Mouse (Mus musculus) CH12.LX (cell line): Measurements from ENCODE around the gene Tent5c. TPM values are rescaled to one million over a fixed set of nuclear protein-coding genes. Genes with fewer than 3 reads are reported as not detected.

Source experiments
- DNase-seq: peaks from one replicate; pipeline ENCODE4 v3.0.0-alpha.2; 2013; ENCODE audit errors: extremely low read depth
- H3K27ac ChIP-seq: 2 replicates; pipeline ENCODE4 v1.5.1; 2012; ENCODE audit warnings: low read depth, mild to moderate bottlenecking, control low read depth, moderate library complexity; ENCODE audit not compliant: insufficient read depth
- H3K27me3 ChIP-seq: replicated peaks from 2 replicates; pipeline ENCODE3; 2012; ENCODE audit warnings: inconsistent platforms
- H3K36me3 ChIP-seq, 2 experiments: replicated peaks in 1 of 2; 2 replicates each; pipeline versions ENCODE3 to v1.6.1; 2012; ENCODE audit warnings: inconsistent platforms in 1 of 2, low read length in 1 of 2, mild to moderate bottlenecking in 1 of 2, mixed read lengths in 1 of 2, moderate library complexity in 1 of 2; ENCODE audit not compliant: control insufficient read depth in 1 of 2, insufficient read depth in 1 of 2
- H3K4me1 ChIP-seq, 2 experiments: 2 replicates each; pipeline ENCODE4 v1.6.1; 2012; ENCODE audit warnings: inconsistent platforms in 1 of 2, moderate library complexity in 1 of 2; ENCODE audit not compliant: insufficient read depth in 2 of 2, control insufficient read depth in 1 of 2
- H3K4me2 ChIP-seq: 2 replicates; pipeline ENCODE4 v1.6.1; 2012; ENCODE audit warnings: low read depth, mild to moderate bottlenecking, control low read depth; ENCODE audit not compliant: poor library complexity, insufficient read depth, severe bottlenecking
- H3K4me3 ChIP-seq, 3 experiments: fragments of 150-350 bp in 1 of 3; sonication (generic) in 1 of 3; replicated peaks in 1 of 3; 2 replicates each; pipeline versions ENCODE3 to v1.5.1; 2011 to 2012; ENCODE audit warnings: low read depth in 2 of 3, low read length in 2 of 3, mild to moderate bottlenecking in 2 of 3, moderate library complexity in 2 of 3, control low read depth in 1 of 3, improper control_type of control experiment in 1 of 3, inconsistent platforms in 1 of 3, mixed read lengths in 1 of 3; ENCODE audit not compliant: poor library complexity in 1 of 3
- H3K79me2 ChIP-seq: replicated peaks from 2 replicates; pipeline ENCODE4 v1.6.1; 2012; ENCODE audit warnings: mild to moderate bottlenecking, moderate library complexity; ENCODE audit not compliant: control insufficient read depth, poor library complexity, insufficient read depth, severe bottlenecking; ENCODE audit errors: extremely low read depth
- H3K9ac ChIP-seq: 2 replicates; pipeline ENCODE4 v1.6.1; 2012; ENCODE audit warnings: low read depth, mild to moderate bottlenecking, control low read depth, moderate library complexity; ENCODE audit not compliant: insufficient read depth
- H3K9me3 ChIP-seq: replicated peaks from 2 replicates; pipeline ENCODE3; 2012; ENCODE audit warnings: low read length, inconsistent platforms, mixed read lengths
- BHLHE40 ChIP-seq: IDR thresholded peaks from 2 replicates; pipeline ENCODE4 v1.6.1; 2011; ENCODE audit warnings: mild to moderate bottlenecking, low read depth, low read length, improper control_type of control experiment
- CHD2 ChIP-seq: IDR thresholded peaks from 2 replicates; pipeline ENCODE4 v1.6.1; 2011; ENCODE audit warnings: low read length, improper control_type of control experiment
- CTCF ChIP-seq, 2 experiments: IDR thresholded peaks in 1 of 2; conservative IDR thresholded peaks in 1 of 2; 2 replicates each; pipeline ENCODE4 v1.5.1; 2011 to 2012; ENCODE audit warnings: low read depth in 2 of 2, low read length in 2 of 2, improper control_type of control experiment in 1 of 2, inconsistent platforms in 1 of 2, mild to moderate bottlenecking in 1 of 2, moderate library complexity in 1 of 2
- EP300 ChIP-seq: IDR thresholded peaks from 2 replicates; pipeline ENCODE4 v1.6.1; 2011; ENCODE audit warnings: low read length, improper control_type of control experiment
- ETS1 ChIP-seq: conservative IDR thresholded peaks from 2 replicates; pipeline ENCODE4 v1.6.1; 2012; ENCODE audit warnings: low read depth, mild to moderate bottlenecking, inconsistent platforms, low read length, improper control_type of control experiment, moderate library complexity
- HCFC1 ChIP-seq: IDR thresholded peaks from 2 replicates; pipeline ENCODE4 v1.6.1; 2012; ENCODE audit warnings: low read depth, mild to moderate bottlenecking, inconsistent platforms, low read length, improper control_type of control experiment
- IRF4 ChIP-seq: IDR thresholded peaks from 2 replicates; pipeline ENCODE4 v1.6.1; 2014; ENCODE audit warnings: low read depth, mild to moderate bottlenecking, inconsistent platforms, low read length, improper control_type of control experiment
- JUN ChIP-seq: IDR thresholded peaks from 2 replicates; pipeline ENCODE4 v1.6.1; 2011; ENCODE audit warnings: low read depth, mild to moderate bottlenecking, low read length, improper control_type of control experiment, moderate library complexity; ENCODE audit not compliant: insufficient read depth
- JUND ChIP-seq: conservative IDR thresholded peaks from 2 replicates; pipeline ENCODE4 v1.6.1; 2011; ENCODE audit warnings: low read depth, low read length, improper control_type of control experiment
- MAFK ChIP-seq: IDR thresholded peaks from 2 replicates; pipeline ENCODE4 v1.6.1; 2011; ENCODE audit warnings: low read length, improper control_type of control experiment; ENCODE audit not compliant: insufficient replicate concordance
- MXI1 ChIP-seq: IDR thresholded peaks from 2 replicates; pipeline ENCODE4 v1.6.1; 2011; ENCODE audit warnings: mild to moderate bottlenecking, low read depth, low read length, improper control_type of control experiment
- MYC ChIP-seq: IDR thresholded peaks from 2 replicates; pipeline ENCODE4 v1.6.1; 2011; ENCODE audit warnings: low read depth, mild to moderate bottlenecking, improper control_type of control experiment, low read length
- NELFE ChIP-seq: IDR thresholded peaks from 2 replicates; pipeline ENCODE4 v1.6.1; 2011; ENCODE audit warnings: low read depth, low read length, improper control_type of control experiment
- NRF1 ChIP-seq: IDR thresholded peaks from 2 replicates; pipeline ENCODE4 v1.6.1; 2014; ENCODE audit warnings: low read depth, mild to moderate bottlenecking, inconsistent platforms, low read length, improper control_type of control experiment, moderate library complexity
- PAX5 ChIP-seq: IDR thresholded peaks from 2 replicates; pipeline ENCODE4 v1.6.1; 2012; ENCODE audit warnings: low read length, inconsistent platforms, mixed read lengths
- POLR2A ChIP-seq: IDR thresholded peaks from 2 replicates; pipeline ENCODE4 v1.6.1; 2011; ENCODE audit warnings: low read depth, mild to moderate bottlenecking, improper control_type of control experiment, low read length
- RAD21 ChIP-seq: IDR thresholded peaks from 2 replicates; pipeline ENCODE4 v1.6.1; 2011; ENCODE audit warnings: low read depth, mild to moderate bottlenecking, low read length, improper control_type of control experiment, moderate library complexity
- RCOR1 ChIP-seq: conservative IDR thresholded peaks from 2 replicates; pipeline ENCODE4 v1.6.1; 2012; ENCODE audit warnings: low read depth, mild to moderate bottlenecking, inconsistent platforms, low read length, improper control_type of control experiment
- SIN3A ChIP-seq: IDR thresholded peaks from 2 replicates; pipeline ENCODE4 v1.6.1; 2012; ENCODE audit warnings: low read length, improper control_type of control experiment, inconsistent platforms
- SMC3 ChIP-seq: IDR thresholded peaks from 2 replicates; pipeline ENCODE4 v1.6.1; 2011; ENCODE audit warnings: low read depth, low read length, improper control_type of control experiment
- TBP ChIP-seq: conservative IDR thresholded peaks from 2 replicates; pipeline ENCODE4 v1.6.1; 2011; ENCODE audit warnings: low read depth, low read length, improper control_type of control experiment
- TCF12 ChIP-seq: IDR thresholded peaks from 2 replicates; pipeline ENCODE4 v1.6.1; 2014; ENCODE audit warnings: low read depth, mild to moderate bottlenecking, inconsistent platforms, low read length, improper control_type of control experiment
- UBTF ChIP-seq: IDR thresholded peaks from 2 replicates; pipeline ENCODE4 v1.6.1; 2012; ENCODE audit warnings: low read depth, mild to moderate bottlenecking, inconsistent platforms, low read length, improper control_type of control experiment, moderate library complexity
- USF1 ChIP-seq: IDR thresholded peaks from 2 replicates; pipeline ENCODE4 v1.6.1; 2014; ENCODE audit warnings: low read depth, mild to moderate bottlenecking, inconsistent platforms, low read length, improper control_type of control experiment
- ZC3H11A ChIP-seq: IDR thresholded peaks from 2 replicates; pipeline ENCODE4 v1.6.1; 2012; ENCODE audit warnings: low read depth, mild to moderate bottlenecking, inconsistent platforms, low read length, improper control_type of control experiment
- ZNF384 ChIP-seq: IDR thresholded peaks from 2 replicates; pipeline ENCODE4 v1.6.1; 2012; ENCODE audit warnings: low read depth, low read length, improper control_type of control experiment, inconsistent platforms
- dilution Hi-C: fragments of 300-500 bp; cut with MboI; formaldehyde crosslinking; loops from 2 replicates; pipeline ENCODE4 v1.14.3; 2020; ENCODE audit warnings: low sequenced_read_pairs; ENCODE audit not compliant: extremely low pct_unique_long_range_greater_than_20kb, extremely low pct_ligation_motif_present
- in situ Hi-C: fragments of 300-500 bp; cut with MboI; formaldehyde crosslinking; loops from 3 replicates; pipeline ENCODE4 v1.14.3; 2019; ENCODE audit warnings: low sequenced_read_pairs, low pct_ligation_motif_present, low pct_unique_long_range_greater_than_20kb, mixed read lengths
- polyA plus RNA-seq: library from polyadenylated mRNA; unstranded; fragments of >175 nt; gene quantifications from 2 replicates; pipeline ENCODE4 v1.2.1, GENCODE M21; 2012; ENCODE audit warnings: low read depth; ENCODE audit not compliant: insufficient read length
- total RNA-seq, 2 experiments: library from RNA; depleted of rRNA; stranded (reverse); fragments of 300-350 nt in 1 of 2; fragments of >200 nt in 1 of 2; gene quantifications; 2 replicates each; pipeline ENCODE4 v1.2.3; 2012 to 2014

The Tent5c gene
- total and polyA plus RNA-seq, 3 experiments = 10.6 to 18.7 (median 12.3) TPM

GRCm38 (mm10) chr3:100474536-100474935 lies 14.6 kb downstream of the Tent5c start:
- dilution Hi-C loops (no loop called here), in situ Hi-C loops (no loop called here)
- no peak overlapping the region for H3K27ac ChIP-seq
- H3K79me2 ChIP-seq = peaks cover 8% of the 10 kb centered on the region
- DNase-seq = no peak
- H3K4me2 ChIP-seq = no peak overlapping the region
- TF ChIP-seq PAX5 (no peak), UBTF (no peak), ZC3H11A (no peak), CTCF (conservative IDR thresholded peaks at IDR 0.05 in 1 of 2, IDR thresholded peaks at IDR 0.05 in 1 of 2; ENCODE audit: low read depth in 2 of 2, low read length in 2 of 2) (no peak), SMC3 (no peak), NELFE (no peak), NRF1 (no peak), JUND (no peak), ZNF384 (no peak), USF1 (no peak), TBP (no peak), SIN3A (no peak)
- H3K9ac ChIP-seq = no peak overlapping the region
- H3K9me3 ChIP-seq = peaks cover 4% of the 10 kb centered on the region
- no peaks in the 10 kb centered on the region for H3K27me3 ChIP-seq
- H3K4me1 ChIP-seq = peaks cover 9 to 35% of the 10 kb centered on the region in 2 experiments
- H3K36me3 ChIP-seq = peaks cover 27 to 63% of the 10 kb centered on the region in 2 experiments
- no peak overlapping the region for H3K4me3 ChIP-seq

- Histone ChIP-seq H3K9ac (no peak overlapping the region), H3K9me3 (peaks cover 4% of the 10 kb centered on the region), H3K79me2 (peaks cover 8% of the 10 kb centered on the region), H3K4me3 (no peak overlapping the region), H3K27ac (no peak overlapping the region)
- in situ Hi-C loops = no loop called here
- TF ChIP-seq POLR2A = no peak
- no peak for TF ChIP-seq IRF4
- TF ChIP-seq USF1 = no peak
- TF ChIP-seq, all 38 proteins: peak for 0
- Histone ChIP-seq H3K4me2 (no peak overlapping the region), H3K36me3 (peaks cover 27 to 64% of the 10 kb centered on the region in 2 experiments), H3K27me3 (no peaks in the 10 kb centered on the region), H3K4me1 (peaks cover 9 to 26% of the 10 kb centered on the region in 2 experiments)
- DNase-seq = no peak
- dilution Hi-C loops = no loop called here
Measured at GRCm38 (mm10) chr3:100473146-100473545, 16.0 kb downstream of the Tent5c start.

DNA sequence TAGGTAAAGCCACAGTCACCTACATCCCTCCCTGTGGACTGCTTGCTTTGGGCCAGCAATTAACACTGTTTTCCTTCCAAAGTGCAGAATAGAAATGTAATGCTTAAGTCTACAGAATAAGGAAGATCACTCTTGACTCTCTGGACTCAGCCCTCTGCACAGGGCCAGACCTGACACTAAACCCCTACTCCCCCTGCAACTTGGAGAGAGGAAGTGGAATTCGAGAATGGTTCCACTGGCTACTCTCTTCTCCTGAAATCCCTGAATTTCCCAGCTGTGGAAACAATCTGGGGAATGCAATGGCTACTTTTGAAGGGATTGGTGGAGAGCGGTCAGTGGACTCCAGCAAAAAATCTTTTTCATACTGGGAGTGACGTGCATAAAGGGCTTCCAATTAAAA lies 18.2 kb downstream of the Tent5c start:
- Histone ChIP-seq H3K27me3 (no peaks in the 10 kb centered on the region), H3K4me2 (no peak overlapping the region), H3K4me3 (no peak overlapping the region), H3K27ac (no peak overlapping the region), H3K79me2 (peaks cover 5% of the 10 kb centered on the region; the same call in 1 of the 2 replicates), H3K9me3 (peaks cover 4% of the 10 kb centered on the region), H3K9ac (no peak overlapping the region), H3K36me3 (peaks cover 27 to 60% of the 10 kb centered on the region in 2 experiments), H3K4me1 (peaks cover 6 to 22% of the 10 kb centered on the region in 2 experiments)
- no peak for DNase-seq
- in situ Hi-C loops (no loop called here), dilution Hi-C loops (no loop called here)
- no peak for TF ChIP-seq MXI1
- TF ChIP-seq TCF12 = no peak
- no peak for TF ChIP-seq JUND
- no peak for TF ChIP-seq EP300
- no peak for TF ChIP-seq MAFK
- no peak for TF ChIP-seq JUN
- TF ChIP-seq RCOR1 = no peak
- TF ChIP-seq SIN3A = no peak
- no peak for TF ChIP-seq TBP
- TF ChIP-seq BHLHE40 = no peak
- no peak for TF ChIP-seq RAD21
- no peak for TF ChIP-seq MYC
- no peak for TF ChIP-seq ETS1
- no peak for TF ChIP-seq ZC3H11A
- no peak for TF ChIP-seq POLR2A
- no peak for TF ChIP-seq CHD2
- no peak for TF ChIP-seq CTCF (conservative IDR thresholded peaks at IDR 0.05 in 1 of 2, IDR thresholded peaks at IDR 0.05 in 1 of 2; ENCODE audit: low read depth in 2 of 2, low read length in 2 of 2)
- no peak for TF ChIP-seq HCFC1
